Mouse (Mus musculus): Measurements from ENCODE around the gene Aqp12. TPM values are rescaled to one million over a fixed set of nuclear protein-coding genes. Genes with fewer than 3 reads are reported as not detected.
"Not testable (repeated sequence)": the region's sequence is repeated elsewhere in the genome, so short reads cannot be mapped to it uniquely, and the experiment has no call there.

Gene Aqp12
- not detected for total RNA-seq (2022)

GRCm38 (mm10) chr1:93006061-93006460 lies at the start of gene Aqp12:
Gene Aqp12, plus strand, starts transcription at chr1:93006334.
- no peak for DNase-seq (ENCODE audit: low spot score in 2 of 2)

GRCm38 (mm10) chr1:92956571-92957335 lies 49.4 kb upstream of the Aqp12 start:
- DNase-seq (ENCODE audit: low spot score in 2 of 2), result peak; percentile 44 to 81

- no peak for DNase-seq (ENCODE audit: low spot score in 2 of 2)
Measured at GRCm38 (mm10) chr1:92958999-92959398, 47.1 kb upstream of the Aqp12 start.

DNA sequence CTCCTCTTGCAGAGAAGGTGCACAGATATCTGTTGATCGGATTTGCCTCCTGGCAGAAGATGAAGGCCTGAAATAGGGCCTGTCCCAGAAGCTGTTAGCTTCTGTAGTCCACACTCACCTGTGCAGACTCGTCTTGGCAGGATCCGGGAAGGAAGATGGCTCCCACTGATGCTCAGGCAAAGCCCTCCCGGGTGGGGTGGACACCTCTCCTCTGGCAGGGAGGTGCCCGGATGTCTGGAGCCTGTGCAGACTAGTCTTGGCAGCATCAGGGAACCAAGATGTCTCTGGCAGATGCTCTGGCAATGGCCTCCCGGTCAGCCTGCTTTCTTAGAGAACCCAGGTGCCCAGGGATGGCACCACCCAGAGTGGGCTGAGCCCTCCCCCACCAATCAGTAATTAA lies 35.3 kb upstream of the Aqp12 start:
- not testable (repeated sequence) for DNase-seq (ENCODE audit: low spot score in 2 of 2)

DNA sequence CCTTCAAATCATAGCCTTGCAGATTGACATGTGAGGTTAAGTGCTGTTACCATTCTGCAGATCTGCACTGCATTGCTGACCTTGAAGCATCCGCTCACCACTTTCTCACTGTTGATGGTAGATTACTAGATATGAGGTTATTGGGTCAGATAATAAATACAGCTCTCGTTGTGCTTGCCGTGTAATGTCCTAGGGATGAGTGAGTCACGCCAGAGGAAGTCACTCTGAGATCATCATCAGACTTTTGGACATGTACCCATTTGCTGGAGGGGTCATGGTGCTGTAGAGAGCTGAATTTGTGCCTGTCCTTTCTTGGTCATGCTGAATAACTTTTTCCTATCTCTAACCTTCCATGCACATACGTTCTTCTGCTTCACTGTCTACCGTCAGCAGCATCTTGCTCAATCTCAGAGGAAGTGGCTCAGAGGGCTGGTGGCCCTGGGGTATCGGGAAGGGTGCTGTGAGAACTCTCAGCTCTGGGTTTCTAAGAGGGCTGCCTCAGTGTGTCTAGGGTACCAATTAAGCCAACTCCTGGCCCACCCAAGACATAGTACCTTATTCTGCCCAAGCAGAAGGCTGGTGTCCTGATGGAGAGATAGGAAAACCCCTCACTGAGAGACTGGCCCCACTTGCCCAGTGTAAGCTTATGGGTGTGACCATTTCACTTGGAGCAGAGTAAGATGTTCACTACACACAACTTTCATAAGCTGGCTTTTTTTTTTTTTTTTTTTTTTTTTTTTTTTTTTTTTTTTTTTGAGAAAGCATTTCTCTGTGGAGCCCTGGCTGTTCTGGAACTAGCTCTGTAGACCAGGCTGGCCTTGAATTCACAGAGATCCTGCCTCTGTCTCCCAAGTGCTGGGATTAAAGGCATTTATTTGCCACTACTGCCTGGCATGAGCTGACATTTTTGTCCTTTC lies 34.0 kb upstream of the Aqp12 start:
- no peak for DNase-seq (ENCODE audit: low spot score in 2 of 2)

DNA sequence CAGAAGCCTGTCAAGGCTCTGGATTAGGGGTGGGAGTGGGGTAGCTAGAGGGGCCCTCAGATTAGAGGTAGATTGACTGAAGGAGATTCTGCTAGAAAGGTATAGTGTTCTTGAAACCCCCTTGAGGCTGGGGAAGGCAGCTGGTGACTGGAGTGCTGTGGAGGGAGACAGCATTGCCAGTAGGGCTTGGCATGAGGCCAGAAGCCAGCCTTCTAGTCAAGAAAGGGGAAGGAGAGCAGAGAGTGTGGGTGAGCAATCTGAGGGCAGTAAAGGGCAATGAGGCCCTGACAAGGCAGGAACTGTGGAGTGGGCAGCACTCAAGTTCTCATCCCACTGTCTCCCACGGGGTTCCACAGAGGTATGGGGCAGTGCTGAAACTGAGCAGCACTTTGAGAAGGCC lies 33.3 kb upstream of the Aqp12 start:
- no peak for DNase-seq (ENCODE audit: low spot score in 2 of 2)

GRCm38 (mm10) chr1:92976141-92976566 lies 30.0 kb upstream of the Aqp12 start:
- no peak for DNase-seq (ENCODE audit: low spot score in 2 of 2)

DNA sequence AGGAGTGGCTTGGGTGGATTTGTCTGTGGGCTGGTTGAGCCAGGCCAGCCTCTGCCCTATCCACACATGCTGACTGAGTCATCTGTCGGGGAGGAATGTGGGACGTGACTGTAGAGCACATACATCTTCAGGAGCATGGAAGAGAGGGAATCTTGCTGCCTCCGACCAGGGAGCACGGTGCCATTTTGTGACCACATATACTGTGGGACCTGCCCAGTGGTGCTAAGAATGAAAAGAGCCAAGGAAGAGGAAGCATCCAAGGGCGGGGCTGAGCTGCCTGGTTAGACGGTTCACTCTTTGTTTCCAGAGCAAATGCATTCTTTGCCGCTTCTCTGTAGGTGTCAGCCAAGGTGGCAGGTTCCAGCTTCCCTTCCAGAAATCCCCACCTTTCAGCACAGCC lies 27.5 kb upstream of the Aqp12 start:
- no peak for DNase-seq (ENCODE audit: low spot score in 2 of 2)

DNA sequence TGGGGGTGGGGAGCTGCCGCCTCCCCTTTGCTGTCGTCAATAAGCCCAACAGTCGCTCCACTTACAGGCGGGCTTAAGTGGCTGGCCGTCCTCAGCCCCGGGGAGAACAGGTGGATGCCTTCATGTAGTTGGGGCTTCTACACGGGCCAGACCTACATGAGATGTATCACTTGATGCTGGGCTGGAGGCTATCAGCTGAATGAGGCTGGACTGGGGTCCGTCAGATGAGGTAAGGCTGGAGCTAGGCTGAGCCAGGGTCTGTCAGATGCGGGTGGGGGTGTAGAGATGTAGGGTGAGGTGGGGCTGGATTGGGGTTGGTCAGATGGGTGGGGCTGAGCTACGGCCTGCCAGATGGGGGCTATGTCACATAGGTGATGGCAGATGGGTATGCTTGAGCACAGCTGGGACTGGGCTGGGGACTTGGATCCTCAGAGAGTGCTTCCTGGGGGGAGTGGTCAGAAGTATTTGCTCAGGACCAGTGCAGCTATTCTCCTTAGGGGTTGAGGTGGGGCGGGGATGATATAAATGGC lies 27.0 kb upstream of the Aqp12 start:
- no peak for DNase-seq (ENCODE audit: low spot score in 2 of 2)

DNA sequence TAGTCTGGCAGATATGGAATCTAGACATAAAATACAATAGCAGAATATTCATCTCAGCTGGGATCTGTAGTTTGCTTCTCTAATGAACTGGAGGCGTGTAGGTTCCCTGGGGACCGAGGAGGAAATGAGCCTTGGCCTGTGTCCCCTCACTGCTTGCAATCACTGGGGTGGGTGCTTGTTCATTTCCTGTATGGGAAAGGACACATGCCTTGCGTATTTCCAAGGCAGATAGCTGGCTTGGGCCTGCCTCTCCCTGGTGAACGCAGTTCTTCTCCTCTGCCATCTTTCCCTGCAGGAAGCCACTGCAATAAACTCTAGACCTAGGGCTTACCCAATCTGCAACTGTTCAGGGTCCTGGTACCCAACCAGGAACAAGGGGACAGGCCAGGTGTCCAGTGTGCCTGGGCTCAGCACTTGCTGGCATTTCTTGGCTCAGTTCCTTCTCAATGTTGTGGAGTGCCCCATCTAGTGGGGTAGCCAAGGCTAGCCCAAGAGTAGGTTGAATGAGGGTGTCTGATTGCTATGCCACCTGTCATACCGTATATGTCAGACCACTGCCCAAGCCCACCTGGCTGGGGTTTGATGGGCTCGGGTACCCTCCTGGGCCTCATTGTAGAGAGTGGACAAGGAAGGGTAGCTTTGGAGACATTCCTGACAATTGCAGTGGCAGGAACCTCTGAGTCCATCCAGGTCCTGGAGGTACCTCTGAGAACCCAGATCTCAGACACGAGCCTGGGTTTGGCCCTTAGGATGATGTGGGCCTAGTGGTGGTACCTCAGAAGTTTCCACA lies 24.9 kb upstream of the Aqp12 start:
- DNase-seq (ENCODE audit: low spot score in 2 of 2), result no peak

GRCm38 (mm10) chr1:92982931-92983605 lies 23.1 kb upstream of the Aqp12 start:
- no peak for DNase-seq (ENCODE audit: low spot score in 2 of 2)

DNA sequence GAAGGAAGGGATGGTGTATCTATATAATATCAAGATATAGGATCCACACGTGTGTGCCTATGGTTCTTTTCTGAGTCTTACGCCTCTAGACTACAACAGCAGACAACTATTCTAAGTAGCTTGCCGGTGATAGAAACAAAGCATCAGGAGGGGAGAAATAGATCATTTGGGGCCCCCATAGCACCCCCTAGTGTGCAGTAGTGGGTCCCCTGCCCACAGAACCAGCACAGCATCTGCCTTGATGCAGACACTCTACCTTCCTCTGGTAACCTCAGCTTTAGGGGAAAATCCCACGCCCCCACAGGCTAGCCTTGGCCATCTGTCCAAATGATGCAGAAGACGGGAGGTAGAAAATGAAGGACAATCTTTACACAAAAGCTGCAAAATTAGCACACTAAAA lies 21.1 kb upstream of the Aqp12 start:
- DNase-seq (ENCODE audit: low spot score in 2 of 2), result no peak

- no peak for DNase-seq (ENCODE audit: low spot score in 2 of 2)
Measured at GRCm38 (mm10) chr1:92988894-92989293, 17.2 kb upstream of the Aqp12 start.

- no peak for DNase-seq (ENCODE audit: low spot score in 2 of 2)
Measured at GRCm38 (mm10) chr1:92989891-92990290, 16.2 kb upstream of the Aqp12 start.

DNA sequence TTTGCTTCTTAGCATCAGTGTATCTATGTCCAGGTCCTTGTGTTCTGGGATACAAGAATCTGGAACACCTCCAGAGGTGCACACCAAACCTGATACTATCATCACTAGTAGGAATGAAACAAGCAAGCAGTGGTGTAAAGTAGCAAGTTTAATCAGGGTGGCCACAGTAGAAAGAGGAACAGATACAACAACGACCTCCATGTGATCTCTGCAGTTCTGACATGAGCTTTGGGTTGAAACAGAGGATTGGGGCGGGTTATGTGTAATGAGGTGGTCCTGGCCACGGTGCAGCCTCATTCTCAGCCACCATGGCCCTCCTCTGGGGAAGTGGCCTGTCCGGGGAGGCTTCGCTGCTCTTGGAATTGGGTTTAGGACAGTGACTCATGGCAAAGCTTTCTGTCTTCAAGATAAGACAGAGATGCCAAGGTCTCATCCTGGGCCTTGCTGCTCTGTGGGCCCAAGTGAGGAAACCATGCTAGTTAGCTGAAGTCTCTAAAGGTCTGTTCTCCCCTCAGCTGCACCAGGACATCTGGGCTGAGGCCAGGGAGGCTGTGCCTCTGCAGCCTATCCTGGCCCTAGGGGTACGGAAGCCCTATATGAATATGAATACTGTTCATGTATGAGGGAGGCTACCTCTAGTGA lies 13.8 kb upstream of the Aqp12 start:
- no peak for DNase-seq (ENCODE audit: low spot score in 2 of 2)

DNA sequence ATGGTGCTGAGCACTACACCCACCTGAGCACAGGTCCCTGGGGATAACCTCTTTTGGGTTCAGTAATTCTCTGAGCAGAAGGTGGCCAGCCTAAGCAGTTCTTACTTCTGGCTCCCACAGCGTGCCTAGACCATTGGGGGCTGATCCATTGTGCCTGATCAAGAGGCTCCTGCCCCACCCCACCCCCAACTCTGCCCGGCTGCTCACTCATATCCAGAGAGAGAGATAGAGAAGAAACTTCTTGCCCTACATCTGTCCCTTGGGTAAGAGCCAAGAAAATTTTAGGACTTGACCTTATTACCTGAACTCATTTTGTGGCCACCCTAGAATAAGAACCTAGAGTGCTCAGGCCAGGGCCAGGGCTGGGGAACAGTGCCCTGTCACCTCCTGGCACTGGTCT lies 13.3 kb upstream of the Aqp12 start:
- no peak for DNase-seq (ENCODE audit: low spot score in 2 of 2)

GRCm38 (mm10) chr1:93009196-93009595 lies 3.1 kb downstream of the Aqp12 start:
- DNase-seq (ENCODE audit: low spot score in 2 of 2), result no peak

DNA sequence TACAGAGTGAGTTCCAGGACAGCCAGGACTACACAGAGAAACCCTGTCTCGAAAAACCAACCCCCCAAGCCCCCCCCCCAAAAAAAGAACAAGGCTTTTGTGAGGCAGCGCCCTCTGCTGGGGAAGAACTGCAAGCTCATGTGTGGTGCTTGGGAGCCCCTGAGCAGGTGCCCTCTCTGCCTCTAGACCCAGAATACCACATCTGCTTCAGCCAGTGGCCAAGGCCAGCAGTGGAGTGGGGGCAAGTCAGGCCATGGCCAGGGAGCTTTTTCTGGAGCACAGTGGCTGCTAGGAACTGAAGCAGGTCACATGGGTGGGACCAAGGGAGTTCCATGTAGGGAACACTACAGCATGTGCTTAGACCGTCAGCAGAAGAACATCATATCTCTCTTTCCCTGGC lies 4.6 kb downstream of the Aqp12 start:
- no peak for DNase-seq (ENCODE audit: low spot score in 2 of 2)

DNA sequence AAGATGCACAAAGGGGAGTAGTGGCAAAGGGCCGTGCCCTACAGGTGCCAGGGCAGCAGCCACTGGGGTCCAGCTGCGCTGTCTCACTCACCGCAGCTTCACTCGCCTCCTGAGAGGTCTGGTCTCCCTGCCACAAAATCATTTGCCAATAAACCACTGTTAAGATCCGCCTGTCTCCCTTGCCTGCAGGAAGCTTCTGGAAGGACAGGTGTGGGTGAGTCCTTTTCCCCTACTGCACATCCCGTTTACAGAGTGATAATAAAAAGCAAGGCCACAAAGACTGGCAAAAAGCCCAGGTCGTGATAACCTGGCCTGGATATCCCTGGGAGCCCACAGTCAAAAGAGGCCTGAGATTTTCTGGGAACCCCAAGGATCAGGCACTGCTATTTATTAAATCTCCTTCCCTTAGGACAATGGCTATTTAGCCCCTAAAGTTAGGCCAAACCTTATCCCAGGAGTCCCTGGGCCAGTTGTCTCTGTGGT lies 6.0 kb downstream of the Aqp12 start:
- DNase-seq (ENCODE audit: low spot score in 2 of 2), result no peak

GRCm38 (mm10) chr1:93013367-93013766 lies 7.2 kb downstream of the Aqp12 start:
- DNase-seq (ENCODE audit: low spot score in 2 of 2), result no peak
